Mouse (Mus musculus) heart, postnatal 0 days (tissue): Measurements from ENCODE around the gene Ptges3l. TPM values are rescaled to one million over a fixed set of nuclear protein-coding genes. Genes with fewer than 3 reads are reported as not detected.

Source experiments
- ATAC-seq: fragments of 200-750 bp; cut with Nextera tagmentation; 2 replicates; pipeline ENCODE4 v1.8.0; 2017; ENCODE audit warnings: low read depth, moderate number of reproducible peaks, moderate library complexity; ENCODE audit not compliant: insufficient read depth
- DNase-seq: peaks from one replicate; pipeline ENCODE4 v3.0.0-alpha.2; 2016; ENCODE audit warnings: low spot score
- H3K27ac ChIP-seq: fragments of 300-500 bp; sonication (generic); 2 replicates; pipeline ENCODE4 v1.5.1; 2014; ENCODE audit warnings: low read depth, mild to moderate bottlenecking
- H3K27me3 ChIP-seq: fragments of 300-500 bp; sonication (generic); 2 replicates; pipeline ENCODE4 v1.6.1; 2014; ENCODE audit warnings: low read length, mixed read lengths; ENCODE audit not compliant: control insufficient read depth, insufficient read depth
- H3K36me3 ChIP-seq: fragments of 300-500 bp; sonication (generic); replicated peaks from 2 replicates; pipeline ENCODE4 v1.6.1; 2014; ENCODE audit warnings: low read length, mixed read lengths; ENCODE audit not compliant: control insufficient read depth, insufficient read depth
- H3K4me1 ChIP-seq: fragments of 300-500 bp; sonication (generic); 2 replicates; pipeline ENCODE4 v1.6.1; 2014; ENCODE audit warnings: antibody characterized with exemption; ENCODE audit not compliant: control insufficient read depth, insufficient read depth
- H3K4me2 ChIP-seq: fragments of 300-500 bp; sonication (generic); 2 replicates; pipeline ENCODE4 v1.6.1; 2014; ENCODE audit warnings: low read depth, mild to moderate bottlenecking, low read length, moderate library complexity
- H3K4me3 ChIP-seq: fragments of 300-500 bp; sonication (generic); 2 replicates; pipeline ENCODE4 v1.5.1; 2014; ENCODE audit warnings: low read depth, low read length
- H3K9ac ChIP-seq: fragments of 300-500 bp; sonication (generic); replicated peaks from 2 replicates; pipeline ENCODE4 v1.6.1; 2014; ENCODE audit warnings: low read depth, low read length, mixed read lengths
- H3K9me3 ChIP-seq: fragments of 300-500 bp; sonication (generic); replicated peaks from 2 replicates; pipeline ENCODE4 v1.6.1; 2016; ENCODE audit warnings: low read length; ENCODE audit not compliant: control insufficient read depth
- CTCF ChIP-seq: IDR thresholded peaks from 2 replicates; pipeline ENCODE4 v1.5.1; 2016; ENCODE audit warnings: antibody characterized with exemption, control low read depth, low read depth
- EP300 ChIP-seq: IDR thresholded peaks from 2 replicates; pipeline ENCODE4 v1.6.1; 2016; ENCODE audit warnings: antibody characterized with exemption, low read depth
- WGBS: fragments of 180-500 bp; shearing (Covaris S2); extraction: QIAGEN DNeasy Blood & Tissue Kit; methylation state at CpG from one replicate; pipeline ENCODE4 v1.1.7; 2014; 5-methylcytosine and 5-hydroxymethylcytosine counted together
- polyA plus RNA-seq: library from polyadenylated mRNA; unstranded; fragments of >200 nt; fragmentation: Nextera tagmentation; extraction: Ambion mirVana; gene quantifications from 2 replicates; pipeline ENCODE4 v1.2.1, GENCODE M21; 2015
- total RNA-seq: library from RNA; depleted of rRNA; stranded (reverse); fragments of >200 nt; gene quantifications from 2 replicates; pipeline ENCODE4 v1.2.3, GENCODE M21; 2014; ENCODE audit warnings: low replicate concordance

Gene Ptges3l
- total and polyA plus RNA-seq, 2 experiments from 2014 or later, result 32.8 to 86.9 TPM

- TF ChIP-seq CTCF, result no peak
- no peak for TF ChIP-seq EP300
- Histone ChIP-seq H3K36me3 (peaks cover 18% of the 10 kb centered on the region), H3K9ac (peak within 1 kb of the TSS; percentile 62), H3K4me3 (peak within 1 kb of the TSS; percentile 73), H3K9me3 (no peaks in the 10 kb centered on the region), H3K4me1 (0 out of 2 replicates have a peak, but pooled peaks cover 6% of the 10 kb centered on the region), H3K27me3 (no peaks in the 10 kb centered on the region), H3K4me2 (peak within 1 kb of the TSS; percentile 89), H3K27ac (peak within 1 kb of the TSS; percentile 70)
- 1% methylated on average over 60 of the region's 60 CpGs for WGBS
- DNase-seq (peak; percentile 85), ATAC-seq (peak; percentile 70)
Observed at GRCm38 (mm10) chr11:101465869-101466551, 40.9 kb upstream of the Ptges3l start, which contains the start of gene Vat1. TSS of gene Vat1 (minus strand) at chr11:101466230.

- TF ChIP-seq CTCF (peak; percentile 17; the same call in 1 of the 2 replicates), EP300 (no peak)
- Histone ChIP-seq H3K27ac (peak overlapping the region; percentile 70), H3K36me3 (peaks cover 26% of the 10 kb centered on the region), H3K4me3 (peak overlapping the region; percentile 73), H3K27me3 (no peaks in the 10 kb centered on the region), H3K9ac (peak overlapping the region; percentile 62), H3K4me1 (0 out of 2 replicates have a peak, but pooled peaks cover 6% of the 10 kb centered on the region), H3K4me2 (peak overlapping the region; percentile 89), H3K9me3 (no peaks in the 10 kb centered on the region)
- peak; percentile 56 for ATAC-seq
- WGBS, result under 1% methylated on average over 51 of the region's 51 CpGs
- DNase-seq, result peak; percentile 51
Observed at GRCm38 (mm10) chr11:101465101-101465868, 40.2 kb upstream of the Ptges3l start.

GRCm38 (mm10) chr11:101464211-101465100, 39.3 kb upstream of the Ptges3l start, which contains the start of gene Rnd2:
TSS of gene Rnd2 (plus strand) at chr11:101464999.
- WGBS, result 15% methylated on average over 12 of the region's 12 CpGs
- DNase-seq (peak; percentile 27), ATAC-seq (no peak)
- H3K27me3 ChIP-seq, result no peaks in the 10 kb centered on the region
- no peaks in the 10 kb centered on the region for H3K9me3 ChIP-seq
- H3K4me2 ChIP-seq, result peak within 1 kb of the TSS; percentile 89
- H3K4me3 ChIP-seq, result peak within 1 kb of the TSS; percentile 73
- H3K27ac ChIP-seq, result peak within 1 kb of the TSS; percentile 70
- TF ChIP-seq CTCF (no peak), EP300 (no peak)
- peak within 1 kb of the TSS; percentile 62 for H3K9ac ChIP-seq
- 0 out of 2 replicates have a peak, but pooled peaks cover 6% of the 10 kb centered on the region for H3K4me1 ChIP-seq
- H3K36me3 ChIP-seq, result peaks cover 34% of the 10 kb centered on the region

- H3K4me3 ChIP-seq, result no peak overlapping the region
- DNase-seq (no peak), ATAC-seq (no peak)
- no peak overlapping the region for H3K4me2 ChIP-seq
- no peaks in the 10 kb centered on the region for H3K27me3 ChIP-seq
- 51% methylated on average over 13 of the region's 13 CpGs for WGBS
- H3K4me1 ChIP-seq, result 0 out of 2 replicates have a peak, but pooled peaks cover 3% of the 10 kb centered on the region
- H3K27ac ChIP-seq, result no peak overlapping the region
- no peaks in the 10 kb centered on the region for H3K9me3 ChIP-seq
- no peak for TF ChIP-seq EP300
- no peak for TF ChIP-seq CTCF
- peaks cover 50% of the 10 kb centered on the region for H3K36me3 ChIP-seq
- no peak overlapping the region for H3K9ac ChIP-seq
Observed at GRCm38 (mm10) chr11:101462583-101463440, 37.7 kb upstream of the Ptges3l start.
